Mouse (Mus musculus) limb, embryonic 14.5 days (tissue): ENCODE measurements around the gene Snx30. TPM values are rescaled to one million over a fixed set of nuclear protein-coding genes. Genes with fewer than 3 reads are reported as not detected.
"Not testable (repeated sequence)": the region's sequence is repeated elsewhere in the genome, so short reads cannot be mapped to it uniquely, and the experiment has no call there.

Experiments used
- ATAC-seq: fragments of 200-750 bp; cut with Nextera tagmentation; 2 replicates; pipeline ENCODE4 v1.8.0; 2017; ENCODE audit warnings: low read depth, moderate number of reproducible peaks, moderate TSS enrichment; ENCODE audit not compliant: low FRiP score
- DNase-seq: peaks from one replicate; pipeline ENCODE4 v3.0.0-alpha.2; 2015; ENCODE audit warnings: low spot score
- H3K27ac ChIP-seq: fragments of 300-500 bp; sonication (generic); replicated peaks from 2 replicates; pipeline ENCODE4 v1.5.1; 2014; ENCODE audit warnings: low read depth, mild to moderate bottlenecking, low read length, moderate library complexity, mixed read lengths
- H3K27me3 ChIP-seq: fragments of 300-500 bp; sonication (generic); 2 replicates; pipeline ENCODE4 v1.6.1; 2014; ENCODE audit warnings: low read length, mixed read lengths; ENCODE audit not compliant: control insufficient read depth, insufficient read depth
- H3K36me3 ChIP-seq: fragments of 300-500 bp; sonication (generic); 2 replicates; pipeline ENCODE4 v1.6.1; 2014; ENCODE audit warnings: mild to moderate bottlenecking, low read length, moderate library complexity, mixed read lengths; ENCODE audit not compliant: control insufficient read depth, insufficient read depth
- H3K4me1 ChIP-seq: fragments of 300-500 bp; sonication (generic); 2 replicates; pipeline ENCODE4 v1.6.1; 2014; ENCODE audit warnings: antibody characterized with exemption, low read length, mixed read lengths; ENCODE audit not compliant: control insufficient read depth, insufficient read depth
- H3K4me2 ChIP-seq: fragments of 300-500 bp; sonication (generic); replicated peaks from 2 replicates; pipeline ENCODE4 v1.6.1; 2014; ENCODE audit warnings: low read depth, mild to moderate bottlenecking, low read length, moderate library complexity; ENCODE audit not compliant: severe bottlenecking
- H3K4me3 ChIP-seq: fragments of 300-500 bp; sonication (generic); replicated peaks from 2 replicates; pipeline ENCODE4 v1.5.1; 2014; ENCODE audit warnings: low read length
- H3K9ac ChIP-seq: fragments of 300-500 bp; sonication (generic); 2 replicates; pipeline ENCODE4 v1.6.1; 2014; ENCODE audit warnings: mild to moderate bottlenecking, low read depth, low read length, moderate library complexity; ENCODE audit not compliant: severe bottlenecking
- H3K9me3 ChIP-seq: fragments of 300-500 bp; sonication (generic); 2 replicates; pipeline ENCODE4 v1.6.1; 2016; ENCODE audit warnings: low read length; ENCODE audit not compliant: control insufficient read depth
- POLR2A ChIP-seq: fragments of 200-500 bp; IDR thresholded peaks from 2 replicates; pipeline ENCODE4 v1.8.0; 2012; ENCODE audit warnings: inconsistent platforms, mild to moderate bottlenecking, moderate library complexity, borderline replicate concordance; ENCODE audit not compliant: insufficient read depth, insufficient read length; ENCODE audit errors: extremely low read depth
- WGBS: fragments of 180-500 bp; shearing (Covaris S2); extraction: QIAGEN DNeasy Blood & Tissue Kit; methylation state at CpG from one replicate; pipeline ENCODE4 v1.1.7; 2014; 5-methylcytosine and 5-hydroxymethylcytosine counted together
- polyA plus RNA-seq, 2 experiments: library from polyadenylated mRNA; depleted of rRNA in 1 of 2; stranded (reverse) in 1 of 2; unstranded in 1 of 2; fragments of >200 nt; fragmentation: Nextera tagmentation in 1 of 2; extraction: Ambion mirVana in 1 of 2; gene quantifications; 2 replicates each; pipeline versions ENCODE4 v1.2.1 to v1.2.3; 2012 to 2014

The Snx30 gene
- polyA plus RNA-seq, 2 experiments, result 7.2 to 12.0 TPM

GRCm38 (mm10) chr4:59785412-59785811 lies 20.2 kb upstream of the Snx30 start:
- no peak for ATAC-seq
- Histone ChIP-seq H3K36me3 (no peaks in the 10 kb centered on the region), H3K4me1 (peaks cover 3% of the 10 kb centered on the region; the same call in 1 of the 2 replicates), H3K4me2 (no peak overlapping the region), H3K27ac (no peak overlapping the region), H3K9ac (no peak overlapping the region), H3K9me3 (no peaks in the 10 kb centered on the region), H3K4me3 (no peak overlapping the region), H3K27me3 (no peaks in the 10 kb centered on the region)
- 45% methylated on average over 2 of the region's 2 CpGs for WGBS
- no peak for TF ChIP-seq POLR2A
- DNase-seq, result no peak

GRCm38 (mm10) chr4:59786661-59787060 lies 19.0 kb upstream of the Snx30 start:
- 0% methylated on average over 7 of the region's 7 CpGs for WGBS
- peaks cover 3% of the 10 kb centered on the region; the same call in 1 of the 2 replicates for H3K4me1 ChIP-seq
- H3K9ac ChIP-seq, result no peak overlapping the region
- no peak overlapping the region for H3K4me2 ChIP-seq
- DNase-seq, result peak; percentile 63
- H3K4me3 ChIP-seq, result no peak overlapping the region
- H3K36me3 ChIP-seq, result no peaks in the 10 kb centered on the region
- no peaks in the 10 kb centered on the region for H3K9me3 ChIP-seq
- no peak overlapping the region for H3K27ac ChIP-seq
- TF ChIP-seq POLR2A, result no peak
- no peaks in the 10 kb centered on the region for H3K27me3 ChIP-seq
- ATAC-seq, result no peak

- no peaks in the 10 kb centered on the region for H3K9me3 ChIP-seq
- H3K4me3 ChIP-seq, result no peak overlapping the region
- no peaks in the 10 kb centered on the region for H3K27me3 ChIP-seq
- WGBS, result 62% methylated on average over 6 of the region's 6 CpGs
- H3K27ac ChIP-seq, result no peak overlapping the region
- H3K4me2 ChIP-seq, result no peak overlapping the region
- ATAC-seq (no peak), DNase-seq (no peak)
- peaks cover 3% of the 10 kb centered on the region; the same call in 1 of the 2 replicates for H3K4me1 ChIP-seq
- H3K36me3 ChIP-seq, result no peaks in the 10 kb centered on the region
- no peak for TF ChIP-seq POLR2A
- H3K9ac ChIP-seq, result no peak overlapping the region
Observed at GRCm38 (mm10) chr4:59787126-59787525, 18.5 kb upstream of the Snx30 start.

GRCm38 (mm10) chr4:59789015-59789414 lies 16.6 kb upstream of the Snx30 start:
- Histone ChIP-seq H3K27ac (no peak overlapping the region), H3K9me3 (no peaks in the 10 kb centered on the region), H3K9ac (no peak overlapping the region), H3K4me2 (no peak overlapping the region), H3K4me1 (no peaks in the 10 kb centered on the region), H3K36me3 (no peaks in the 10 kb centered on the region), H3K4me3 (no peak overlapping the region), H3K27me3 (no peaks in the 10 kb centered on the region)
- TF ChIP-seq POLR2A, result no peak
- ATAC-seq (peak; percentile 20; the same call in 1 of the 2 replicates), DNase-seq (no peak)

- H3K4me3 ChIP-seq, H3K36me3 ChIP-seq, H3K27me3 ChIP-seq, ATAC-seq, H3K4me1 ChIP-seq, H3K27ac ChIP-seq, DNase-seq, H3K9me3 ChIP-seq, H3K9ac ChIP-seq, H3K4me2 ChIP-seq: not testable (repeated sequence)
- 90% methylated on average over 2 of the region's 2 CpGs for WGBS
Observed at GRCm38 (mm10) chr4:59793626-59794025, 12.0 kb upstream of the Snx30 start.

GRCm38 (mm10) chr4:59794116-59794515 lies 11.5 kb upstream of the Snx30 start:
- H3K9me3 ChIP-seq, result no peaks in the 10 kb centered on the region
- no peaks in the 10 kb centered on the region for H3K27me3 ChIP-seq
- H3K4me1 ChIP-seq, result no peaks in the 10 kb centered on the region
- ATAC-seq, result no peak
- H3K36me3 ChIP-seq, result no peaks in the 10 kb centered on the region
- H3K4me2 ChIP-seq, result no peak overlapping the region
- no peak overlapping the region for H3K4me3 ChIP-seq
- no peak for DNase-seq
- H3K27ac ChIP-seq, result no peak overlapping the region
- H3K9ac ChIP-seq, result no peak overlapping the region
- no peak for TF ChIP-seq POLR2A
- 83% methylated on average over 2 of the region's 2 CpGs for WGBS
